Mouse (Mus musculus) mouse embryonic stem cell (cell line): ENCODE data around the gene Ankrd17.

Experiments
- in situ Hi-C, 2 experiments: fragments of 300-500 bp; cut with MboI; formaldehyde crosslinking; loops; 1 replicate in 1 of 2; 3 replicates in 1 of 2; pipeline ENCODE4 v1.14.3; 2019 to 2020; ENCODE audit warnings: low sequenced_read_pairs in 2 of 2, low pct_unique_long_range_greater_than_20kb in 1 of 2, mixed read lengths in 1 of 2; ENCODE audit not compliant: unreplicated experiment in 1 of 2

The Ankrd17 gene

GRCm38 (mm10) chr5:90366121-90367066 is at the start of gene Ankrd17:
TSS of gene Ankrd17 (minus strand) at chr5:90366577.
- in situ Hi-C loops: loop anchor here in 1 of 2 experiments (10.0 kb wide), 1 partner anchor 152 kb away; no protein-coding TSS in a partner anchor

DNA sequence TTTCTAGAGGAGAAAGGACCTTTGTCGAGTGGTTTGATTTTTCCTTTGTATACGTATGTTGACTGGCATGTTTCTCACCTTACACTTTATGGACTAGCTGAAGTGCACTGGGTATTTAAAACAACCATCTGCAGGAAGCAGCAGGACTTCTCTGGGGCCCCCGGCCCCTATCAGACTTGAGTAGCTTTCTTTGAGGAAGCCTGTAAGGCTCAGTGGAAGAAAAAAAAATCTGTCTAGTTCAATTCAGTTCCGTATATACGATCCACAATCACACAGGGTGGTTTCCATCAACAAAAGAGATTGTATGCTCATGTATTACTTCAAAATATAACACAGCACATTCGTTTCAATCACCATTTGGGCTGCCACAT is 48.5 kb upstream of the Ankrd17 start:
- in situ Hi-C loops: no loop called here

GRCm38 (mm10) chr5:90414142-90414924 is 48.0 kb upstream of the Ankrd17 start:
- in situ Hi-C loops: no loop called here

GRCm38 (mm10) chr5:90405210-90405609 is 38.8 kb upstream of the Ankrd17 start:
- in situ Hi-C loops: no loop called here

GRCm38 (mm10) chr5:90396817-90397216 is 30.4 kb upstream of the Ankrd17 start:
- in situ Hi-C loops: no loop called here

- in situ Hi-C loops: no loop called here
These were observed 27.9 kb upstream of the Ankrd17 start for GRCm38 (mm10) chr5:90394322-90394721.

DNA sequence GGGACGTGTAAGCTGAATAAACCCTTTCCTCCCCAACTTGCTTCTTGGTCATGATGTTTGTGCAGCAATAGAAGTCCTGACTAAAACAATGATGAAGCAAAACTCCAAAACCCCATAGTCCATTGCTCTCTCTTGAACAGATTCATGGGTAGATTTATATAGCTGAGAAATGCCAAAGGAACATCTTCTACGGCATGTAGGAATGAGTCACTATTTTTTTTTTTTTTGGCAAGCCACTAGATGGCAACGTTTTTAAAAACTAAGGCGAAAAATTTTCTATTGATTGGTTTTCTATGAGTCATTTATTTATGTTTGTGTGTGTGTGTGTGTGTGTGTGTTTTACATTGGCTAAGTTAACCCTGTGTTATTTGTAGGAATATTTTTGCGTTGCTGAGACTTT is 27.4 kb upstream of the Ankrd17 start:
- in situ Hi-C loops: no loop called here

DNA sequence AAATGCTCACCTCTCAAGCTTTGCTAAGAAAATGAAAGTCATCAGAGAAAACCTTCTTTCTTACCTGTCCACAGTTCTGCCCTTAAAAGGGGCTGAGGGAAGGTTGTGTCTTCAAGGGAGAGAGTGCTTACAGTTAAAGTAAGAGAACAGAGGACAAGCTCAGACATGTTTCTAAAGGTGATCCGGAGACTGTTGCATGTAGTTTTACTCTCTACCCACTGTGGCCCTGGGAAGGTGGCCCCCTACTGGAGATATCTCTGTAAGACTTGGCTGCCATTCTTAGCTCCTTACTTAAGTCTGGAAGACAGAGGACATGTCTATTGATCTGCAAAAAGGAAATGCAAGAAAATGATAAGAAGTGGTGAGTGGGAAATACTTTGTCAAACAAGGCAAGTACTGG is 16.7 kb upstream of the Ankrd17 start:
- in situ Hi-C loops: no loop called here

GRCm38 (mm10) chr5:90381458-90381857 is 15.1 kb upstream of the Ankrd17 start:
- in situ Hi-C loops: no loop called here

GRCm38 (mm10) chr5:90373708-90374107 is 7.3 kb upstream of the Ankrd17 start:
- in situ Hi-C loops: no loop called here

DNA sequence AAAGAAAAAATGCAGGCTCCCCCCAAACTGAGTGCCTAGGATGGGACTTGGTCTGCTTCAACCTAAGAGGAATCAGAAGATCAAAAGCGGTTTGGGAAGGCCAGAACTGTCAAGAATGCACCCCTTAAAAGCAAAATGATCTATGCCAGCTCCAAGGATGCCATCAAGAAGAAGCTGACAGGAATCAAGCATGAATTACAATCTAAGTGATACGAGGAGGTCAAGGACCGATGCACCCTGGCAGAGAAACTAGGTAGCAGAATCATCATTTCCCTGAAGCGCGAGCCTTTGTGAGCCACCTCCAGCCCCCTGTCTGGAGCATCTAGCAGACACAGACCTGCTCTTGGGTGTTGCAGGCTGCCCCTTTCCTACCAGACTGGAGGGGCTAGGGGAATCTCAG is 4.0 kb upstream of the Ankrd17 start:
- in situ Hi-C loops: no loop called here

- in situ Hi-C loops: loop anchor here in 1 of 2 experiments (10.0 kb wide), 1 partner anchor 152 kb away; no protein-coding TSS in a partner anchor
These were observed 608 bp upstream of the Ankrd17 start, which contains the start of gene Gm9958 for GRCm38 (mm10) chr5:90367067-90367303. TSS of gene Gm9958 (plus strand) at chr5:90367204.

- in situ Hi-C loops: loop anchor here in 1 of 2 experiments (10.0 kb wide), 1 partner anchor 151 kb away; no protein-coding TSS in a partner anchor
These were observed 1.0 kb downstream of the Ankrd17 start for GRCm38 (mm10) chr5:90365141-90365951.

DNA sequence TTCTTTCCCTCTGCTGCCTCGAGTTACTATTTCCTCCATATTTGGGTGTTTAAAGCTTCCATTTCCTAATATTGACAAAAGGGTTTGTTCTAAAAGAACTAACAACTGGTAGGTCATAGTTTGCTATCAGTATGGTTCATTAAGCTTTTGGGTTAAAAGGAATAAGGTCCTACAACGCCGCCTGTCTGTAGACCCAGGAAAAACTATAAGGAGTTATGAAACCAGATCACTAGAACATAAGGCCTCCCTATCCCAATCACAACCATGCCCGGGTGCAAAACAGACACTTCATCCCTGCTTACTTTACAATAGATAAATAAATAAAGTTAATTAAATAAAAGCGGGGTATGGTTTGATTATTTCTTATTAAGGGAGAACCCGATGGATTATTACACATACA is 1.9 kb downstream of the Ankrd17 start:
- in situ Hi-C loops: loop anchor here in 1 of 2 experiments (10.0 kb wide), 1 partner anchor 150 kb away; no protein-coding TSS in a partner anchor

DNA sequence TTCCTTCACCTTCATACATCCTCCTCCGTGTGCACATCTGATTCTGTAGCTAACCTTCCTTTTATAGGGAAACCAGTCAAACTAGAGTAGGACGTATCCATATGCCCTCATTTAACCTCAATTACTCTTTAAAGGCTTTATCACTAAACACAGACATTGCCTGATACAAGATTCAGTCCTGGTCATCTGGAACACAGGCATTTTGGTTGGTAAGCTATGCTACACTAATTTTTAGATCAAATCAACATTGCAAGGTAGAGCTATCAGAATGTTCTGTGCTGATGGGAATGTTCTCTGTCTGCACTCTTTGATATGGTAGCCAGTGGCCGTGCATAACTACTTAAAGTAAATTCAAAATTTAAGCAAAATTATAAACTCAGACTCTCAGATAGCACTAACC is 10.6 kb downstream of the Ankrd17 start:
- in situ Hi-C loops: no loop called here

DNA sequence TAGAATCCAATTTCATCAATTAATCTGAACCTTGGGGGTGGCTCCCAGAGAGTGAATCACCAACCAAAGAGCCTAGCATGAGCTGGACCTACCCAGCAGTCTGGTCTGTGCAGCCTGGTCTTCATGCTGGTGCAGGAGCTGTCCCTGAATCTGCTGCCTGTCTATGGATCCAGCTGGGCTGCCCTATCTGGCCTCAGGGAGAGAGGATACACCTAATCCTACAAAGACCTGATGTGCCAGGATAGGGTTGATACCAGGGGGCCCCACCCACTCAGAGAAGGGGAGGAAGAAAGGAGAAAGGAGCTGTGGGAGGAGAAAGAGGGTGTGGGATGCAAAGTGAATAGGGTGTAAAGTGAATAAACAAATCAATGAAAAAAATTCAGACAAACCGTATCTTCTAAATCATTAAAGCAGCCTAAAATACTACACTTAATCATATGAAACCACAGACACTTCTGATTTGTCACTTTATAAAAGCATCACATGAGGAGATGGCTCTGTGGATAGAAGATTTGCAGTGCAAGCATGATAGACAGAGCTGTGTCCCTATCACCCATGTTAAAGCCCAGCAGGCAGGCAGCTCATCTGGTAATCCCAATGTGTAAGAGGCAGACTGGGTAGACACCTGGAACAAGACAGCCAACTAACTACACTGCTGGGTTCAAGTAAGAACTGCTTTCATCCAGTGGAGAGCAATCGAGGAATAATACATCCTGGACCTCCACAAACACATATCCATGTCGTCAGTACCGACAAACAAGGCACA is 12.6 kb downstream of the Ankrd17 start:
- in situ Hi-C loops: no loop called here

- in situ Hi-C loops: no loop called here
These were observed 19.5 kb downstream of the Ankrd17 start for GRCm38 (mm10) chr5:90346877-90347276.

GRCm38 (mm10) chr5:90340847-90341246 is 25.5 kb downstream of the Ankrd17 start:
- in situ Hi-C loops: no loop called here
